Mouse (Mus musculus) MEL (cell line): ENCODE data around the gene Drc1. TPM values are rescaled to one million over a fixed set of nuclear protein-coding genes. Genes with fewer than 3 reads are reported as not detected.

ENCODE experiments used
- DNase-seq: peaks from one replicate; pipeline ENCODE4 v3.0.0; 2011; ENCODE audit warnings: low read depth, low spot score
- H3K27ac ChIP-seq: 2 replicates; pipeline ENCODE4 v1.5.1; 2012; ENCODE audit warnings: low read depth, mild to moderate bottlenecking, control low read depth, low read length, moderate library complexity; ENCODE audit not compliant: control insufficient read depth
- H3K27me3 ChIP-seq, 2 experiments: fragments of 150-350 bp in 1 of 2; sonication (generic) in 1 of 2; 2 replicates each; pipeline ENCODE4 v1.6.1; 2012; ENCODE audit warnings: low read length in 2 of 2, mild to moderate bottlenecking in 2 of 2, improper control_type of control experiment in 1 of 2, moderate library complexity in 1 of 2; ENCODE audit not compliant: insufficient read depth in 2 of 2, control insufficient read depth in 1 of 2
- H3K36me3 ChIP-seq, 2 experiments: 2 replicates each; pipeline ENCODE4 v1.6.1; 2012 to 2014; ENCODE audit warnings: low read length in 2 of 2, improper control_type of control experiment in 1 of 2, inconsistent platforms in 1 of 2, mild to moderate bottlenecking in 1 of 2; ENCODE audit not compliant: insufficient read depth in 2 of 2, control insufficient read depth in 1 of 2
- H3K4me1 ChIP-seq, 2 experiments: fragments of 150-350 bp in 1 of 2; sonication (generic) in 1 of 2; 2 replicates each; pipeline ENCODE4 v1.6.1; 2012; ENCODE audit warnings: low read length in 2 of 2, improper control_type of control experiment in 1 of 2, mild to moderate bottlenecking in 1 of 2; ENCODE audit not compliant: insufficient read depth in 2 of 2, control insufficient read depth in 1 of 2
- H3K4me3 ChIP-seq, 2 experiments: fragments of 150-350 bp in 1 of 2; sonication (generic) in 1 of 2; 2 replicates each; pipeline ENCODE4 v1.5.1; 2012; ENCODE audit warnings: low read depth in 2 of 2, low read length in 2 of 2, mild to moderate bottlenecking in 2 of 2, moderate library complexity in 2 of 2, control low read depth in 1 of 2, improper control_type of control experiment in 1 of 2; ENCODE audit not compliant: control insufficient read depth in 1 of 2, insufficient read depth in 1 of 2
- H3K79me2 ChIP-seq: 2 replicates; pipeline ENCODE4 v1.6.1; 2012; ENCODE audit warnings: mild to moderate bottlenecking, low read length, moderate library complexity; ENCODE audit not compliant: control insufficient read depth, poor library complexity, insufficient read depth
- H3K9ac ChIP-seq: 2 replicates; pipeline ENCODE4 v1.6.1; 2012; ENCODE audit warnings: low read depth, mild to moderate bottlenecking, control low read depth, low read length, moderate library complexity; ENCODE audit not compliant: control insufficient read depth, poor library complexity, severe bottlenecking
- H3K9me3 ChIP-seq: fragments of 150-350 bp; sonication (generic); replicated peaks from 2 replicates; pipeline ENCODE4 v1.6.1; 2012; ENCODE audit warnings: mild to moderate bottlenecking, low read length, improper control_type of control experiment, moderate library complexity; ENCODE audit not compliant: insufficient read depth
- BHLHE40 ChIP-seq: IDR thresholded peaks from 2 replicates; pipeline ENCODE4 v1.6.1; 2012; ENCODE audit warnings: low read depth, mild to moderate bottlenecking, inconsistent platforms, low read length, improper control_type of control experiment, borderline replicate concordance
- CHD1 ChIP-seq: IDR thresholded peaks from 2 replicates; pipeline ENCODE4 v1.6.1; 2012; ENCODE audit warnings: low read depth, mild to moderate bottlenecking, inconsistent platforms, low read length, improper control_type of control experiment
- CHD2 ChIP-seq: IDR thresholded peaks from 2 replicates; pipeline ENCODE4 v1.6.1; 2011; ENCODE audit warnings: low read length, improper control_type of control experiment
- E2F4 ChIP-seq: IDR thresholded peaks from 2 replicates; pipeline ENCODE4 v1.6.1; 2011; ENCODE audit warnings: low read depth, low read length, improper control_type of control experiment, borderline replicate concordance
- ELF1 ChIP-seq: IDR thresholded peaks from 2 replicates; pipeline ENCODE4 v1.6.1; 2014; ENCODE audit warnings: low read depth, mild to moderate bottlenecking, inconsistent platforms, low read length, improper control_type of control experiment, moderate library complexity
- EP300 ChIP-seq, 2 experiments: IDR thresholded peaks; 2 replicates each; pipeline ENCODE4 v1.6.1; 2011; ENCODE audit warnings: improper control_type of control experiment in 2 of 2, low read length in 2 of 2, low read depth in 1 of 2, mild to moderate bottlenecking in 1 of 2
- GATA1 ChIP-seq: IDR thresholded peaks from 2 replicates; pipeline ENCODE4 v1.6.1; 2011; ENCODE audit warnings: low read depth, low read length, improper control_type of control experiment
- JUND ChIP-seq: IDR thresholded peaks from 2 replicates; pipeline ENCODE4 v1.6.1; 2011; ENCODE audit warnings: low read depth, mild to moderate bottlenecking, improper control_type of control experiment, low read length
- MAFK ChIP-seq: IDR thresholded peaks from 2 replicates; pipeline ENCODE4 v1.6.1; 2011; ENCODE audit warnings: low read depth, mild to moderate bottlenecking, low read length, improper control_type of control experiment, borderline replicate concordance
- MAX ChIP-seq: IDR thresholded peaks from 2 replicates; pipeline ENCODE4 v1.6.1; 2011; ENCODE audit warnings: low read length, improper control_type of control experiment
- MYB ChIP-seq: IDR thresholded peaks from 2 replicates; pipeline ENCODE4 v1.6.1; 2011; ENCODE audit warnings: mild to moderate bottlenecking, low read depth, low read length, improper control_type of control experiment
- NELFE ChIP-seq: IDR thresholded peaks from 2 replicates; pipeline ENCODE4 v1.6.1; 2011; ENCODE audit warnings: low read depth, low read length, improper control_type of control experiment
- POLR2A ChIP-seq, 2 experiments: IDR thresholded peaks; 2 replicates each; pipeline ENCODE4 v1.6.1; 2011 to 2012; ENCODE audit warnings: low read length in 2 of 2, mild to moderate bottlenecking in 2 of 2, control low read depth in 1 of 2, improper control_type of control experiment in 1 of 2, low read depth in 1 of 2, moderate library complexity in 1 of 2; ENCODE audit not compliant: control insufficient read depth in 1 of 2, insufficient read depth in 1 of 2, poor library complexity in 1 of 2
- POLR2AphosphoS2 ChIP-seq: IDR thresholded peaks from 2 replicates; pipeline ENCODE4 v1.6.1; 2011; ENCODE audit warnings: low read length, improper control_type of control experiment
- POLR2AphosphoS5 ChIP-seq: IDR thresholded peaks from 2 replicates; pipeline ENCODE4 v1.6.1; 2012; ENCODE audit warnings: low read depth, borderline replicate concordance, mild to moderate bottlenecking, inconsistent platforms, low read length, moderate library complexity, mixed read lengths
- RAD21 ChIP-seq: IDR thresholded peaks from 2 replicates; pipeline ENCODE4 v1.6.1; 2011; ENCODE audit warnings: mild to moderate bottlenecking, low read depth, low read length, improper control_type of control experiment
- SIN3A ChIP-seq: IDR thresholded peaks from 2 replicates; pipeline ENCODE4 v1.6.1; 2012; ENCODE audit warnings: low read length, improper control_type of control experiment, inconsistent platforms
- TAL1 ChIP-seq: IDR thresholded peaks from 2 replicates; pipeline ENCODE4 v1.6.1; 2012; ENCODE audit warnings: mild to moderate bottlenecking, inconsistent platforms, low read length, moderate library complexity, mixed read lengths
- TBP ChIP-seq: IDR thresholded peaks from 2 replicates; pipeline ENCODE4 v1.8.0; 2011; ENCODE audit warnings: low read depth, low read length, improper control_type of control experiment
- TCF12 ChIP-seq: IDR thresholded peaks from 2 replicates; pipeline ENCODE4 v1.6.1; 2014; ENCODE audit warnings: low read depth, mild to moderate bottlenecking, inconsistent platforms, low read length, improper control_type of control experiment, moderate library complexity
- UBTF ChIP-seq: IDR thresholded peaks from 2 replicates; pipeline ENCODE4 v1.6.1; 2012; ENCODE audit warnings: low read depth, mild to moderate bottlenecking, inconsistent platforms, low read length, improper control_type of control experiment, moderate library complexity, borderline replicate concordance; ENCODE audit not compliant: insufficient read depth
- USF1 ChIP-seq: IDR thresholded peaks from 2 replicates; pipeline ENCODE4 v1.6.1; 2014; ENCODE audit warnings: low read depth, mild to moderate bottlenecking, inconsistent platforms, low read length, improper control_type of control experiment, moderate library complexity
- ZC3H11A ChIP-seq: IDR thresholded peaks from 2 replicates; pipeline ENCODE4 v1.6.1; 2012; ENCODE audit warnings: low read depth, mild to moderate bottlenecking, inconsistent platforms, low read length, improper control_type of control experiment
- ZKSCAN1 ChIP-seq: IDR thresholded peaks from 2 replicates; pipeline ENCODE4 v1.6.1; 2012; ENCODE audit warnings: low read depth, mild to moderate bottlenecking, inconsistent platforms, low read length, improper control_type of control experiment, moderate library complexity
- ZMIZ1 ChIP-seq: IDR thresholded peaks from 2 replicates; pipeline ENCODE4 v1.6.1; 2012; ENCODE audit warnings: low read depth, mild to moderate bottlenecking, inconsistent platforms, low read length, improper control_type of control experiment, moderate library complexity
- polyA plus RNA-seq, 2 experiments: library from polyadenylated mRNA; stranded (reverse) in 1 of 2; unstranded in 1 of 2; fragments of >175 nt in 1 of 2; fragments of >200 nt in 1 of 2; gene quantifications; 2 replicates each; pipeline versions ENCODE4 v1.2.1 to v1.2.4; 2012; ENCODE audit warnings: low replicate concordance in 2 of 2, low read depth in 1 of 2; ENCODE audit not compliant: insufficient read length in 2 of 2, insufficient read depth in 1 of 2, missing spikeins in 1 of 2
- total RNA-seq: library from RNA; depleted of rRNA; stranded (reverse); fragments of 300-350 nt; gene quantifications from 2 replicates; pipeline ENCODE4 v1.2.3, GENCODE M21; 2012

Drc1 gene
- total and polyA plus RNA-seq, 3 experiments: not detected

GRCm38 (mm10) chr5:30415381-30415780, 134.2 kb downstream of the Drc1 start:
- no peaks in the 10 kb centered on the region for H3K36me3 ChIP-seq
- DNase-seq: no peak
- H3K27me3 ChIP-seq: peaks cover 17 to 33% of the 10 kb centered on the region in 2 experiments
- no peaks in the 10 kb centered on the region for H3K4me1 ChIP-seq
- H3K4me3 ChIP-seq: no peak overlapping the region
- no peak overlapping the region for H3K27ac ChIP-seq
- H3K9ac ChIP-seq: no peak overlapping the region
- H3K79me2 ChIP-seq: no peaks in the 10 kb centered on the region
- TF ChIP-seq NELFE (no peak), ZMIZ1 (no peak), TBP (no peak), CHD2 (no peak), E2F4 (no peak), UBTF (no peak), TAL1 (no peak), POLR2A (IDR thresholded peaks at IDR 0.05; ENCODE audit: control insufficient read depth in 1 of 2, insufficient read depth in 1 of 2, low read depth in 1 of 2, low read length in 2 of 2, poor library complexity in 1 of 2) (no peak), JUND (no peak), SIN3A (no peak)
- H3K9me3 ChIP-seq: no peaks in the 10 kb centered on the region

- no peaks in the 10 kb centered on the region for H3K36me3 ChIP-seq
- H3K27me3 ChIP-seq: peaks cover 17 to 35% of the 10 kb centered on the region in 2 experiments
- H3K79me2 ChIP-seq: no peaks in the 10 kb centered on the region
- no peaks in the 10 kb centered on the region for H3K4me1 ChIP-seq
- TF ChIP-seq GATA1: no peak
- TF ChIP-seq MYB: no peak
- TF ChIP-seq CHD1: no peak
- no peak for TF ChIP-seq POLR2AphosphoS5
- TF ChIP-seq EP300 (IDR thresholded peaks at IDR 0.05; ENCODE audit: low read depth in 1 of 2, low read length in 2 of 2): no peak
- TF ChIP-seq RAD21: no peak
- TF ChIP-seq USF1: no peak
- TF ChIP-seq TAL1: no peak
- TF ChIP-seq ZMIZ1: no peak
- TF ChIP-seq TCF12: no peak
- TF ChIP-seq MAX: no peak
- TF ChIP-seq JUND: no peak
- no peak for TF ChIP-seq ELF1
- TF ChIP-seq UBTF: no peak
- no peak for TF ChIP-seq MAFK
- no peak for TF ChIP-seq ZC3H11A
- TF ChIP-seq BHLHE40: no peak
- TF ChIP-seq ZKSCAN1: no peak
- TF ChIP-seq POLR2AphosphoS2: no peak
- H3K4me3 ChIP-seq: no peak overlapping the region
- H3K9me3 ChIP-seq: no peaks in the 10 kb centered on the region
- DNase-seq: no peak
- H3K27ac ChIP-seq: no peak overlapping the region
- H3K9ac ChIP-seq: no peak overlapping the region
Observed at GRCm38 (mm10) chr5:30415876-30416275, 134.7 kb downstream of the Drc1 start.
